Mouse (Mus musculus) hindbrain, embryonic 12.5 days (tissue): ENCODE results near the gene Tmco3. TPM values are rescaled to one million over a fixed set of nuclear protein-coding genes. Genes with fewer than 3 reads are reported as not detected.

ENCODE experiments used
- ATAC-seq: fragments of 200-750 bp; cut with Nextera tagmentation; 2 replicates; pipeline ENCODE4 v1.8.0; 2017; ENCODE audit warnings: moderate TSS enrichment; ENCODE audit not compliant: low FRiP score
- H3K27ac ChIP-seq: fragments of 300-500 bp; sonication (generic); 2 replicates; pipeline ENCODE4 v1.5.1; 2016; ENCODE audit warnings: mild to moderate bottlenecking
- H3K27me3 ChIP-seq: fragments of 300-500 bp; sonication (generic); 2 replicates; pipeline ENCODE4 v1.6.1; 2016; ENCODE audit warnings: mild to moderate bottlenecking
- H3K36me3 ChIP-seq: fragments of 300-500 bp; sonication (generic); 2 replicates; pipeline ENCODE4 v1.6.1; 2016; ENCODE audit warnings: mild to moderate bottlenecking
- H3K4me1 ChIP-seq: fragments of 300-500 bp; sonication (generic); 2 replicates; pipeline ENCODE4 v1.6.1; 2016
- H3K4me2 ChIP-seq: fragments of 300-500 bp; sonication (generic); replicated peaks from 2 replicates; pipeline ENCODE4 v1.6.1; 2016; ENCODE audit warnings: mild to moderate bottlenecking
- H3K4me3 ChIP-seq: fragments of 300-500 bp; sonication (generic); 2 replicates; pipeline ENCODE4 v1.5.1; 2016; ENCODE audit warnings: mild to moderate bottlenecking
- H3K9ac ChIP-seq: fragments of 300-500 bp; sonication (generic); 2 replicates; pipeline ENCODE4 v1.6.1; 2016; ENCODE audit warnings: mild to moderate bottlenecking, moderate library complexity
- H3K9me3 ChIP-seq: fragments of 300-500 bp; sonication (generic); replicated peaks from 2 replicates; pipeline ENCODE4 v1.6.1; 2016; ENCODE audit warnings: mild to moderate bottlenecking
- WGBS: fragments of 180-500 bp; shearing (Covaris S2); methylation state at CpG from one replicate; pipeline ENCODE4 v1.1.7; 2016; 5-methylcytosine and 5-hydroxymethylcytosine counted together
- polyA plus RNA-seq: library from polyadenylated mRNA; unstranded; fragments of >200 nt; fragmentation: Nextera tagmentation; extraction: Ambion mirVana; gene quantifications from 2 replicates; pipeline ENCODE4 v1.2.1, GENCODE M21; 2016

Gene Tmco3
- polyA plus RNA-seq, 1 experiment from 2014 or later: 59.4 TPM

DNA sequence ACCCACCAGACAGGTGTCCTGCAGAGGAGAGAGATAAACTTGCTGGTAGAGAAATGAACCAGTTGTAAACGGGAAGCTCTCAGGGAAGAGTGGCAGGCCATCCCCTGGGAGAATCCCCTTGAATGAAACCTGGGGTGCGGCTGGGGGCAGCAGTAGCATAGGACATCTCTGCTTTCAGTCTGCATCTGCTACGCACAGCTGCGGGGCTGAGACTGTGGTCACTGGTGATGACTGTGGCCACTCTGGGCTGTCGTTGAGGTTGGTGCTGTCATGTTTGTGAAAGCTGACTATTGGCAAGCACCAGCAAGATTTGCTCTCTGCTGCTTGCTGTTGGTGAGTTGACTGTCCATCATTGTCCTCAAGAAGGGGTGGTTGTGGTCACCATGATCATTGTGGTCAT, 63.6 kb downstream of the Tmco3 start:
- H3K4me3 ChIP-seq: no peak overlapping the region
- peaks cover 95% of the 10 kb centered on the region for H3K36me3 ChIP-seq
- H3K9me3 ChIP-seq: no peaks in the 10 kb centered on the region
- no peak overlapping the region for H3K9ac ChIP-seq
- no peak for ATAC-seq
- H3K4me1 ChIP-seq: no peaks in the 10 kb centered on the region
- no peak overlapping the region for H3K27ac ChIP-seq
- H3K4me2 ChIP-seq: no peak overlapping the region
- whole genome bisulfite sequencing: 89% methylated on average over 5 of the region's 5 CpGs
- H3K27me3 ChIP-seq: no peaks in the 10 kb centered on the region

DNA sequence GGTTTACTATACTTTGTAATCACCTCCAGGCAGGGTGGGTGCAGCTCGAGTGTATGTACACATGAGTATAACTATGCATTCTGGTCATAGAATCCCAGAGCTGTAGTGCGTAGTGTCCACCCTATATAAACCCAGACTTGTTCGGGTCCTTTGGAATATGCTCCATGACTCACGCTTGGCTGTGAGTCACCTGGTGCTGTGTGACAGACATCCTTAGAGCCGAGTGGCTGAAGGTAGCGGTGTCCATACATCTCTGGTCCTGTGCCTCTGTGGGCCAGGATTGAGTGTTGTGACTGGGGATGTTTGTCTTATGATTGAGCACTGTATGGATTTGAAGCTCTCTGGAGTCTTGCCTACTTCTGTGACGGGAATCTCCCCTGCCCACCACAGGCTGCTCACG, 64.6 kb downstream of the Tmco3 start:
- Histone ChIP-seq H3K9ac (no peak overlapping the region), H3K4me1 (no peaks in the 10 kb centered on the region), H3K9me3 (no peaks in the 10 kb centered on the region), H3K27me3 (no peaks in the 10 kb centered on the region), H3K4me2 (no peak overlapping the region), H3K27ac (no peak overlapping the region), H3K4me3 (no peak overlapping the region), H3K36me3 (peaks cover 95% of the 10 kb centered on the region)
- ATAC-seq: no peak
- WGBS: 95% methylated on average over 8 of the region's 8 CpGs

- WGBS: 88% methylated on average over 9 of the region's 9 CpGs
- no peak overlapping the region for H3K4me2 ChIP-seq
- H3K4me1 ChIP-seq: no peaks in the 10 kb centered on the region
- no peak overlapping the region for H3K4me3 ChIP-seq
- no peaks in the 10 kb centered on the region for H3K27me3 ChIP-seq
- no peak overlapping the region for H3K9ac ChIP-seq
- ATAC-seq: no peak
- H3K36me3 ChIP-seq: peaks cover 95% of the 10 kb centered on the region
- H3K27ac ChIP-seq: no peak overlapping the region
- H3K9me3 ChIP-seq: no peaks in the 10 kb centered on the region
Observed at GRCm38 (mm10) chr8:13353155-13353833, 65.3 kb downstream of the Tmco3 start.

DNA sequence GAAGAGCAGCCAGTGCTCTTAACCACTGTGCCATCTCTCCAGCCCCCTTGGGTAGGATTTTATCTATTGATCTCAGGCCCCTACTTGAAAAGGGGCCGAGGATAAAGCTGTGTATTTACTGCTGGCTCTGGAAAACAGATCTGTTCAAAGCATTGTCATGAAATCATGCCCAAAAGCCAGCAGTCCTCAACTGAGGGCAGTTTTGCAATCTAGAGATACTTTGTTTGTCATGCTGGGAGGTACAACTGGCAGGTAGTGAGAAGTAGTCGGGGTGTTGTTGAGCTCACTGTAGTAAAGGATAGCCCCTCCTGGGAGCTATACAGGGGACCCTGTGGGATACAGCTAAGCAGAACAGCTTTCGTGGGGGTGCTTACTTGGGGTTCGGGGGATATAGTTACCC, 65.9 kb downstream of the Tmco3 start:
- Histone ChIP-seq H3K9me3 (no peaks in the 10 kb centered on the region), H3K4me1 (no peaks in the 10 kb centered on the region), H3K4me3 (no peak overlapping the region), H3K9ac (no peak overlapping the region), H3K4me2 (no peak overlapping the region), H3K36me3 (peaks cover 95% of the 10 kb centered on the region), H3K27ac (no peak overlapping the region), H3K27me3 (no peaks in the 10 kb centered on the region)
- WGBS: 95% methylated on average over 4 of the region's 4 CpGs
- ATAC-seq: no peak

GRCm38 (mm10) chr8:13356221-13356620, 68.2 kb downstream of the Tmco3 start:
- H3K27ac ChIP-seq: no peak overlapping the region
- no peaks in the 10 kb centered on the region for H3K4me1 ChIP-seq
- no peaks in the 10 kb centered on the region for H3K27me3 ChIP-seq
- ATAC-seq: no peak
- H3K36me3 ChIP-seq: peaks cover 95% of the 10 kb centered on the region
- 88% methylated on average over 6 of the region's 6 CpGs for WGBS
- no peak overlapping the region for H3K4me3 ChIP-seq
- no peaks in the 10 kb centered on the region for H3K9me3 ChIP-seq
- H3K9ac ChIP-seq: no peak overlapping the region
- no peak overlapping the region for H3K4me2 ChIP-seq

DNA sequence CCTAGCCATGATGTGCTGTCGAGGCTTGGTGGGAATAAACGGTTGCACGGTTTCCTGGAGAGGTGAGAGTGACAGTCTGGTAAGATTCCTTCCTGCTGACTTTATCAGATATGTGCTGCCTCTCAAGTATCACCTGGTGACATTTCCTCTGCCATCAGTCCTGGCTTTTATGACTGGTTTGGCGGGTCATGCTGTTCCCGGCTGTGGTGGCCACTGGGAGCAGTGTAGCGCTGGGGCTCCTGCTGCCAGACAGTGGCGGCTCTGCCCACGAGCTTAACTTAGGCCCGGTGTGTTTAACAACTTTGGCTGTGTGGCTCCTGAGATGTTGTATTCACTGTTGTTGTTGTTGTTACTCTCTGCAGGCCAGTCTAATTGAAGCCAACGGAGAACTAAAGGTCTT, 68.7 kb downstream of the Tmco3 start:
- WGBS: 87% methylated on average over 10 of the region's 10 CpGs
- Histone ChIP-seq H3K36me3 (peaks cover 95% of the 10 kb centered on the region), H3K9me3 (0 out of 2 replicates have a peak, but pooled peaks cover 4% of the 10 kb centered on the region)

DNA sequence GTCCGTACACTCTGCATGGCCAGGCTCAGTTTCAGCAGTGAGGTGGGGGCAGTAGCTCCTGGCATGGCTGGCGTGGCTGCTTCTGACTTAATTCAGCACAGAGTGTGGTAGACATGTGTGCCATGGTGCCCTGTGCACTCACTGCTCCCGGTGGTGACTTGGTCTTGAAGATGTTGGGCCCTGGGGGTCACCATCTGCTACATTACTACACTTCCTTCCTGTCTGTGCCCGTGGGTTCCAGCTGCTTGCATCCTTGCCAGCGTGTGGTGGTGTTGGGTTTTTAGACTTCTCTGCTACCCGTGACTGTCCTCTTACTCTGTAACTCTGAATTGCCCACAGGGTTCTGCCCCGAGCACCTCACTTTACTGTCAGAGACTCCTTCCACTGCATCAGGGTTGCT, 72.2 kb downstream of the Tmco3 start:
- ATAC-seq: no peak
- 94% methylated on average over 7 of the region's 7 CpGs for WGBS
- Histone ChIP-seq H3K27ac (no peak overlapping the region), H3K36me3 (peaks cover 95% of the 10 kb centered on the region), H3K4me1 (no peaks in the 10 kb centered on the region), H3K27me3 (no peaks in the 10 kb centered on the region), H3K4me2 (no peak overlapping the region), H3K9ac (no peak overlapping the region), H3K9me3 (0 out of 2 replicates have a peak, but pooled peaks cover 5% of the 10 kb centered on the region), H3K4me3 (no peak overlapping the region)

More for the DNA sequence above, 68.7 kb downstream of the Tmco3 start:
- H3K4me3 ChIP-seq: no peak overlapping the region
- ATAC-seq: no peak
- H3K27me3 ChIP-seq: no peaks in the 10 kb centered on the region
- no peak overlapping the region for H3K27ac ChIP-seq
- H3K4me1 ChIP-seq: no peaks in the 10 kb centered on the region
- H3K9ac ChIP-seq: no peak overlapping the region
- no peak overlapping the region for H3K4me2 ChIP-seq

DNA sequence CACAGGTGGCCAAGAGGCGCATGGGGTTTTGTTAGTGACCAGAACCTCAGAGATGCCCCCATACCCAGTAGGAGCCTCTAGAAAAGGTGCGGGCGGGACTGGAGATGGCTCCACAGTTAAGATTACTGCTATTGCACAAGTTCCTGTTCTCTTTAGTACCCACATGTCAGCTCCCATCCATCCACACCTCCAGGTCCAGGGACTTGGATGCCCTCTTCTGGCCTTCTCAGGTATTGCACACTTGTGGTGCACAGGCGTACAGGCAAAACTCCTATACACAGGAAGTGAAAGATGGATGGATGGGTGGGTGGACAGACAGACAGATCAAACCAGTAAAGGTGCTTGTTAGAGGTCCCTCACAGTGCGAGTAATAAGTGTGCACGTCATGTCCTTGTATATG, 73.9 kb downstream of the Tmco3 start:
- Histone ChIP-seq H3K4me2 (no peak overlapping the region), H3K4me1 (no peaks in the 10 kb centered on the region), H3K9ac (no peak overlapping the region), H3K36me3 (peaks cover 95% of the 10 kb centered on the region), H3K4me3 (no peak overlapping the region), H3K27ac (no peak overlapping the region), H3K9me3 (0 out of 2 replicates have a peak, but pooled peaks cover 5% of the 10 kb centered on the region), H3K27me3 (no peaks in the 10 kb centered on the region)
- no peak for ATAC-seq
- 97% methylated on average over 6 of the region's 6 CpGs for WGBS

Other genes starting within 250 kb of the Tmco3 start
- gene Proz, start 227.3 kb upstream of the Tmco3 start, polyA plus RNA-seq: 0.65 and 0.68 TPM in 2 replicates
- 51.3 and 59.3 TPM in 2 replicates for gene Pcid2, start 182.7 kb upstream of the Tmco3 start, polyA plus RNA-seq
- 92.1 and 95.5 TPM in 2 replicates for gene Cul4a, start 182.6 kb upstream of the Tmco3 start, polyA plus RNA-seq
- 276 and 280 TPM in 2 replicates for gene Lamp1, start 129.0 kb upstream of the Tmco3 start, polyA plus RNA-seq
- gene Grtp1, start 87.6 kb upstream of the Tmco3 start, polyA plus RNA-seq: 9.2 and 10.8 TPM in 2 replicates
- 0.25 and 0.40 TPM in 2 replicates for gene Adprhl1, start 34.0 kb upstream of the Tmco3 start, polyA plus RNA-seq
- gene Dcun1d2, start 59 bp upstream of the Tmco3 start, polyA plus RNA-seq: 30.6 and 32.4 TPM in 2 replicates
- gene Tfdp1, start 50.6 kb downstream of the Tmco3 start, polyA plus RNA-seq: 144 and 147 TPM in 2 replicates
- gene Atp4b, start 108.6 kb downstream of the Tmco3 start, polyA plus RNA-seq: not detected in 2 replicates
- 0.03 TPM in 1 of 2 replicates, not detected in the other for gene Grk1, start 116.9 kb downstream of the Tmco3 start, polyA plus RNA-seq
- 0.52 TPM in 2 replicates for gene Tmem255b, start 147.0 kb downstream of the Tmco3 start, polyA plus RNA-seq
- gene Gas6, start 206.3 kb downstream of the Tmco3 start, polyA plus RNA-seq: 20.8 and 22.7 TPM in 2 replicates